Mouse (Mus musculus): ENCODE data around the gene Rap1gds1. TPM values are rescaled to one million over a fixed set of nuclear protein-coding genes. Genes with fewer than 3 reads are reported as not detected.

Rap1gds1 gene
- polyA plus RNA-seq, 1 experiment: 221 TPM

DNA sequence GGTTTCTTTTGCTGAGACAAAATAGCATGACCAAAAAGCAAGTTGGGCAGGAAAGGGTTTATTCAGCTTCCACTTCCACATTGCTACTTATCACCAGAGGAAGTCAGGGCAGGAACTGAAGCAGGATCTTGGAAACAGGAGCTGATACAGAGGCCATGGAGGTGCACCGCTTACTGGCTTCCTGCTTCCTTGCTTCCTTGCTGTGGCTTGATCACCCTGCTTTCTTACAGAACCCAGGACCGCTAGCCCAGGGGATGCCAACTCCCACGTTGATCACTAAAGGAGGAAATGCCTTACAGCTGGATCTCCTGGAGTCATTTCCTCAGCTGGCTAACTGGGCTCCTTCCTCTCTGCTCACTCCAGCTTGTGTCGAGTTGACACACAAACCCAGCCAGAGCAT lies 197.3 kb downstream of the Rap1gds1 start:
- Histone ChIP-seq H3K4me3 (ENCODE audit: insufficient read depth, low read length) (no peak overlapping the region), H3K4me1 (ENCODE audit: control insufficient read depth, insufficient read depth, low read length) (peaks cover 9% of the 10 kb centered on the region), H3K27ac (ENCODE audit: insufficient read depth, low read length) (no peak overlapping the region)
- TF ChIP-seq CTCF (IDR thresholded peaks at IDR 0.05; ENCODE audit: extremely low read depth, insufficient read depth, low read length): no peak
- no peak for TF ChIP-seq POLR2A (IDR thresholded peaks at IDR 0.05; ENCODE audit: extremely low read depth, insufficient read depth, low read length)

GRCm38 (mm10) chr3:138876931-138877361 lies 198.1 kb downstream of the Rap1gds1 start:
- no peak overlapping the region for H3K4me3 ChIP-seq (ENCODE audit: insufficient read depth, low read length)
- no peak for TF ChIP-seq CTCF (IDR thresholded peaks at IDR 0.05; ENCODE audit: extremely low read depth, insufficient read depth, low read length)
- H3K27ac ChIP-seq (ENCODE audit: insufficient read depth, low read length): no peak overlapping the region
- peaks cover 9% of the 10 kb centered on the region for H3K4me1 ChIP-seq (ENCODE audit: control insufficient read depth, insufficient read depth, low read length)

- TF ChIP-seq POLR2A (IDR thresholded peaks at IDR 0.05; ENCODE audit: extremely low read depth, insufficient read depth, low read length) (no peak), CTCF (IDR thresholded peaks at IDR 0.05; ENCODE audit: extremely low read depth, insufficient read depth, low read length) (no peak)
- no peak overlapping the region for H3K4me3 ChIP-seq (ENCODE audit: insufficient read depth, low read length)
- H3K4me1 ChIP-seq (ENCODE audit: control insufficient read depth, insufficient read depth, low read length): peaks cover 9% of the 10 kb centered on the region
- H3K27ac ChIP-seq (ENCODE audit: insufficient read depth, low read length): no peak overlapping the region
Observed at GRCm38 (mm10) chr3:138876418-138876817, 198.6 kb downstream of the Rap1gds1 start.

- Histone ChIP-seq H3K27ac (ENCODE audit: insufficient read depth, low read length) (no peak overlapping the region), H3K4me3 (ENCODE audit: insufficient read depth, low read length) (no peak overlapping the region), H3K4me1 (ENCODE audit: control insufficient read depth, insufficient read depth, low read length) (peaks cover 5% of the 10 kb centered on the region)
- no peak for TF ChIP-seq POLR2A (IDR thresholded peaks at IDR 0.05; ENCODE audit: extremely low read depth, insufficient read depth, low read length)
- no peak for TF ChIP-seq CTCF (IDR thresholded peaks at IDR 0.05; ENCODE audit: extremely low read depth, insufficient read depth, low read length)
Observed at GRCm38 (mm10) chr3:138875936-138876335, 199.1 kb downstream of the Rap1gds1 start.

Other genes starting within 250 kb of the Rap1gds1 start
- gene Stpg2, start 130.5 kb upstream of the Rap1gds1 start, polyA plus RNA-seq (2012; rRNA removed): 0.04 TPM in 2 replicates

Data from cortical plate, adult 2 months (tissue).